Mouse (Mus musculus) right cerebral cortex, postnatal 4 days (tissue): ENCODE measurements at regions not wholly inside any gene's neighbourhood (a gene's known extent, or its start where the extent isn't known, plus 50 kb on each side); places are given as distances from the start of the nearest gene placed in this dataset.

Source experiments
- DNase-seq: peaks from one replicate; pipeline ENCODE4 v3.0.0-alpha.2; 2022

- DNase-seq = no peak
Observed at GRCm38 (mm10) chr1:159034952-159035351, 54.7 kb upstream of the Pappa2 start.

DNA sequence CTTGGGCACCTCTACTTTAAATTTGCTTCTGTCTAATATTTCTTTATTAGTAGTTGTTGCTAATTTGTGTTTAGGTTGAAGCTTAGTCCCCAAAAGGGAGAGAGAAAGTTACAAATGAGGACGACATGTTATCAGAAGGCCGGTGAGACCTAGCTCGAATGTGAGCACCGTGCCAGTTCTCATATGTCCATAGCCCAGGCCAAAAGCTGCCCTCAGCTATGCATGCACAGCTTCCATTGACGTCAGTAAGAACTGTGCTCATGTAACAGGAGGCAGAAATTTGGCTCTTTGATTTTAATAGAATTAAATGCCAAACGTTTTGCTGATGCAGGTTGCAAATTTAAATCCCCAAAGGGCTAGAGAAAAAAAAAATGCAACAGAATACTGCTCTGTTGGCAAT lies 56.1 kb upstream of the Pappa2 start:
- no peak for DNase-seq

GRCm38 (mm10) chr1:159045870-159046385 lies 65.6 kb upstream of the Pappa2 start:
- DNase-seq = no peak

DNA sequence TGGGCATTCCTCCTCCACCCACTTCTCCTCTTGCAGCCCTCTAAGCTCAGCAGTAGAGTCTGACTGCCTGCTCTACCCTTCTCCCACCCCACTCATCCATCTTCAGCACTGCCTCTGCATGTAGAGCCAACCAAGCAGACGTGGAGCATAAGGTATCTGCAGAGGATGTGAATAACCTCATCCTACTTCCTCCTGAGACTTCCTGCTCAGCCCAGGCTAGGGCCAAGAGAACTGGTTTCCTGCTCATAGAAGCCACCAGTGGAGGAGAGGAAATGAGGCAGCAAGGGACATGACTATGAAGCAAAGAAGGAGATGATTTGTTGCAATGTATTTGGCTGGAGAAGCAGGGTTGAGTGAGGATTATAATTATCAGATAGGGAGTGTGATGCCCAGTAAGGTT lies 84.7 kb upstream of the Pappa2 start:
- DNase-seq = no peak

GRCm38 (mm10) chr1:159099205-159099604 lies 118.9 kb upstream of the Pappa2 start:
- DNase-seq = no peak

DNA sequence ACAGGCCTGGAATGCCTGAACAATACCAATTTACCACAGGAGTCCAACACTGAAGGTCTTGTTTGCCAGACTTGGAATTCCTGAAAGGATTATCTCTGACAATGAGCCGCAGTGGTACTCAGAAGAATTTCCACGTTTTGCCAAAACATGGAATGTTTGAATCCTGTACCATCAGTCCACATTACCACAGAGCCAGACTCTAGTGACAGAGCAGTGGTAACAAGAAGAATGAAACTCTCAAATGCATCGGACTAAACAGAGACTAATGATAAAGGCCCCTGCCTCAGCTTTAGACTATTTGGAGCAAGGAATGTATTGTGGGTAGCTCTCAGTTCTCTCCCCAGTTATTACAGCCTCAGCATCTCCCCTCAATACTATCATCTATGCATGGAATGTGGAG lies 109.9 kb upstream of the Cop1 start:
- DNase-seq = no peak

- DNase-seq = no peak
Observed at GRCm38 (mm10) chr1:159124874-159125273, 107.2 kb upstream of the Cop1 start.

GRCm38 (mm10) chr1:159135301-159135700 lies 96.8 kb upstream of the Cop1 start:
- DNase-seq = peak; percentile 92

DNA sequence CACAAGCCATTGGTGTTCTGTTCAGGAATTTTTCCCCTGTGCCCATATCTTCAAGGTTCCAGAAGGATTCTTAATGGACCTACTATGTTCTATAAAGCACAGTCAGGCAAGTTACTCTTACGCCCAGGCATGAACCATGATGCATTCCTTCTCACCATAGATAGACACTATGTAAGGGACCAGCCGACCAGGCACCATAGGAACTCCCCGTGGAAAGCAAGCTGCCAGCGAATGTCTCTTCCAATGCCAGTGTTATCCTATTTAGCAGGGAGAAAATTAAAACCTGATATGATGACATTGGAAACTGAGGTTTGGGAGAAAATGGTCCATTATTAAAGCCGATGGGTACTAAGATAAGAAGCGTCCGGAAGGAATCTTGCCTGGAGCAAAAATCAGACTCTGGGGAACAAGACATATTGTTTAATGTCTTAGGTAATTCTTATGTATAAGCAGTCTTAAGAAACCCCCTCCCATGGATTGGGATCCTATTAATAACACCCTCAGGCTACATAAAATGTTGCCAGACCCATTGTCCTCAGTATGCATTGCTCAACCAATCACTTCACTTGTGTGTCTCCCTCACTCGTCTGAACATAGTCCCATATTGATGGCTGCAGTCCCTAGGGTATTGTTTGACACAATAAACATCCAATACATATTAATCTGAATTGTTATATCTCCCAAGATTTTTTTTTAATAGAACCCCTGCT lies 84.2 kb upstream of the Cop1 start:
- no peak for DNase-seq

- DNase-seq = no peak
Observed at GRCm38 (mm10) chr1:159148498-159149187, 83.5 kb upstream of the Cop1 start.

DNA sequence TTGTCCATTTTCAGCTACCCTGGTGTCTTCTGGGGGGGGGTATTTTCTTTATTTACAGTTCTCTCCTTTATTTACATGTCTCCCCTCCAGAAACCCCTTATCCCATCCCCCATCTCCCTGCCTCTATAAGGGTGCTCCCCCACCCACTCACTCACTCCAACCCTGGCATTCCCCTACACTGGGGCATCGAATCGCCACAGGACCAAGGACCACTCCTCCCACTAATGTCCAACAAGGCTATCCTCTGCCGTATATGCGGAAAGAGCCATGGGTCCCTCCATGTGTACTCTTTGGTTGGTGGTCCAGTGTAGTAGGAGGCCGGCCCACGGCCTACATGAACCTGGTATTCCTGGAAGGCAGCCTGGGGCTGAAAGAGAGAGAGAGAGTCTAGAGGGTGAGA lies 82.9 kb upstream of the Cop1 start:
- no peak for DNase-seq

- no peak for DNase-seq
Observed at GRCm38 (mm10) chr1:159149721-159150120, 82.4 kb upstream of the Cop1 start.

DNA sequence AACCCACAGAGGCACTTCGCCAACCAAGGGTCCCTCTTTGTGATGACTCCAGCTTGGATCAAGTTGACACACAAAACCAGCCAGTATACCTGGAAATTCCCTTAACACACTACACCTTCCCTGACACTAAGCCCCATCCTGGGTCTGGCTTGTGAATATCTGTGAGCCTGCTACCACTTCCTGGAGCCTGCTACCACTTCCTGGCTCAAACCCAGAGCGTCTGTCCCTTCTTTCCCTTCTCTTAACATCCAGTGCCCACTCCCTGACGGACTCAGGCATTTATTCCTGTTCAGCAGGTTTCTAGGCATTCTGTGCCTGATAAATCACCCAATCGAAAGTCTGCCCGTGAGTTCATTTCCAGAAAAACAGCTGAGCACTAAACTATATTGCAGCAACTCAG lies 81.8 kb upstream of the Cop1 start:
- no peak for DNase-seq

- DNase-seq = no peak
Observed at GRCm38 (mm10) chr1:159156428-159156827, 75.7 kb upstream of the Cop1 start.

GRCm38 (mm10) chr1:159160035-159160960 lies 71.8 kb upstream of the Cop1 start:
- DNase-seq = no peak

DNA sequence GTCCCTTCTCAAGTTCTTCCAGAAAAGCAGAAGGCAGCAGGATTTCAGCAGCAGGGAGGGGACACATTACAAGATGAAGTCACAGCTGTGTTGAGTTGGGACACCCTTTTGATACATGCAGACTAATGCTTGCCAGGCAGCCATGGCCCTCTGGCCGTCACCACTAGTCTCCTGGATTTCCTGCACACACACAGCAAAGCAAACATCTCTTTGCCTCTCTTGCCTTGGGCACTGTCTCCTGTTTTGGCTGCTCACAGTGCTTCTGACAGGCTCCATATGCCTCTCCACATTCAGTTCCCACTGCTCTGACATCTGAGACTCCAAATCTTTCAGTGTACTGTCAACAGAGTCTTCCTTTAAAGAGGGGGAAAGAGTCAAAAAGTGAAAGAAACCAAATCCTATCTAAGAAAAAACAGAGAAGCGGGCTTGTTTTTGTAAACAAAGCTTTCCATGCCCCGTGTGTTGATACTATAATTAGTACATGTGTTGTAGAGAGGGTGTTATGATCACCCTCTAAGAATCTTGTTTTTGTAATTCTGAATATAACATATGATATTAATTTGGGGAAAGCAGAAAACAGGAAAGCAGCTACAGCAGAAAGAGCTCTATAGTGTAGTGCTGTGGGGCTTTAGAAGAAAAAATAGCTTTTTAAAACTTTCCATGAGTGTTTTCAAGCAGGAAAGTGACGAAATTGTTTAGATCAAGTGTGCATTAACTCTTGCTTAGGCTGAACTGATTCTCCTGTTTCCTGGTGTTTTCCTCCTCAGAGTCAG lies 68.8 kb upstream of the Cop1 start:
- DNase-seq = peak; percentile 7

- no peak for DNase-seq
Observed at GRCm38 (mm10) chr1:159182031-159182430, 50.1 kb upstream of the Cop1 start.
